8 mouse cellular contexts compared by ENCODE assay signal in genomic region chr1:131199976-131200375, GRCm38 (mm10). TPM values are rescaled to one million over a fixed set of nuclear protein-coding genes. Genes with fewer than 3 reads are reported as not detected.
DNase-seq lines count a peak whose midpoint lies in the region; ATAC-seq and TF ChIP-seq lines count a peak whose summit lies in the region.

No protein-coding gene starts in this region.

- no peaks in the 10 kb centered on the region for H3K9me3 ChIP-seq in lung, embryonic 14.5 days (ENCODE audit: low read depth, low read length)
- no peaks in the 10 kb centered on the region for H3K9me3 ChIP-seq in hindbrain, embryonic 16.5 days (ENCODE audit: control insufficient read depth, low read length)

- no peak overlapping the region for H3K4me3 ChIP-seq in lung, embryonic 14.5 days (ENCODE audit: low read depth, low read length)
- no peak overlapping the region for H3K4me3 ChIP-seq in hindbrain, embryonic 16.5 days (ENCODE audit: low read length)

- no peak overlapping the region for H3K27ac ChIP-seq in lung, embryonic 14.5 days (ENCODE audit: low read depth)
- H3K27ac ChIP-seq in hindbrain, embryonic 16.5 days (ENCODE audit: low read depth, low read length), result no peak overlapping the region

- 0 out of 2 replicates have a peak, but pooled peaks have one; percentile 7 for TF ChIP-seq CTCF in lung, embryonic 14.5 days (IDR thresholded peaks at IDR 0.05; ENCODE audit: low read depth)

- H3K36me3 ChIP-seq in lung, embryonic 14.5 days (ENCODE audit: insufficient read depth), result no peaks in the 10 kb centered on the region
- no peaks in the 10 kb centered on the region; the same call in 1 of the 2 replicates for H3K36me3 ChIP-seq in splenic B cell, adult 2 months (ENCODE audit: control insufficient read depth, insufficient read depth, low read length, poor library complexity, severe bottlenecking)
- no peaks in the 10 kb centered on the region for H3K36me3 ChIP-seq in hindbrain, embryonic 16.5 days (ENCODE audit: control insufficient read depth, insufficient read depth, low read length)

- no peak overlapping the region for H3K9ac ChIP-seq in lung, embryonic 14.5 days
- no peak overlapping the region for H3K9ac ChIP-seq in hindbrain, embryonic 16.5 days (ENCODE audit: low read depth, low read length)

- no peak overlapping the region for H3K4me2 ChIP-seq in lung, embryonic 14.5 days
- no peak overlapping the region for H3K4me2 ChIP-seq in hindbrain, embryonic 16.5 days (ENCODE audit: low read length)

- no peaks in the 10 kb centered on the region for H3K27me3 ChIP-seq in lung, embryonic 14.5 days (ENCODE audit: insufficient read depth, low read length)
- no peaks in the 10 kb centered on the region for H3K27me3 ChIP-seq in splenic B cell, adult 2 months (ENCODE audit: control insufficient read depth, insufficient read depth, low read length, poor library complexity, severe bottlenecking)
- no peaks in the 10 kb centered on the region for H3K27me3 ChIP-seq in hindbrain, embryonic 16.5 days (replicated peaks; ENCODE audit: control insufficient read depth, insufficient read depth, low read length)

- WGBS in lung, embryonic 14.5 days, result 49% methylated on average over 12 of the region's 12 CpGs
- 63% methylated on average over 12 of the region's 12 CpGs for WGBS in hindbrain, embryonic 16.5 days

- ATAC-seq in cerebellum, adult (ENCODE audit: insufficient number of reproducible peaks, low FRiP score, low TSS enrichment), result no peak
- ATAC-seq in hematopoietic stem cell, adult 5-6 weeks (replicated peaks in 1 of 2; ENCODE audit: insufficient read depth in 1 of 2, low FRiP score in 2 of 2, low TSS enrichment in 1 of 2, low read depth in 1 of 2, poor library complexity in 2 of 2, severe bottlenecking in 2 of 2), result peak; percentile 95 to 96
- peak; percentile 57; the same call in 1 of the 2 replicates for ATAC-seq in lung, embryonic 14.5 days (ENCODE audit: insufficient read depth)
- no peak for ATAC-seq in hindbrain, embryonic 16.5 days

- H3K4me1 ChIP-seq in lung, embryonic 14.5 days (ENCODE audit: insufficient read depth), result peaks cover 10% of the 10 kb centered on the region; the same call in 1 of the 2 replicates
- H3K4me1 ChIP-seq in hindbrain, embryonic 16.5 days (ENCODE audit: control insufficient read depth, insufficient read depth, low read depth, low read length), result no peaks in the 10 kb centered on the region

- DNase-seq in cerebellum, adult 9-11 months, result peak; percentile 22
- peak; percentile 95 for DNase-seq in 416B (ENCODE audit: low read depth)
- DNase-seq in c-Kit-positive CD71-negative TER-119-negative erythroid progenitor cells, embryonic 14.5 days (ENCODE audit: low read depth), result peak; percentile 74
- peak; percentile 26 for DNase-seq in lung, embryonic 14.5 days
- peak; percentile 92 for DNase-seq in splenic B cell, adult 2 months (ENCODE audit: low read depth, low spot score)

RNA-seq across cellular contexts. Expression of gene Rassf5, which starts 45.1 kb away (rescaled TPM):
- total RNA-seq in hematopoietic stem cell, adult 5-6 weeks (2017), result 79.4 and 93.7 TPM in 2 replicates
- 3.1 and 3.7 TPM in 2 replicates for polyA plus RNA-seq in lung, embryonic 14.5 days (2014; fragmentation: Nextera tagmentation; extraction: Ambion mirVana)
- 5.5 and 6.7 TPM in 2 replicates for polyA plus RNA-seq in hindbrain, embryonic 16.5 days (2015; fragmentation: Nextera tagmentation; extraction: Ambion mirVana)

RNA-seq across cellular contexts. Expression of gene Eif2d, which starts 47.0 kb away (rescaled TPM):
- total RNA-seq in hematopoietic stem cell, adult 5-6 weeks (2017), result 30.3 and 45.0 TPM in 2 replicates
- polyA plus RNA-seq in lung, embryonic 14.5 days (2014; fragmentation: Nextera tagmentation; extraction: Ambion mirVana), result 58.0 and 63.5 TPM in 2 replicates
- 48.0 and 50.5 TPM in 2 replicates for polyA plus RNA-seq in hindbrain, embryonic 16.5 days (2015; fragmentation: Nextera tagmentation; extraction: Ambion mirVana)

Comparison
In these comparisons a context has a peak if more than half of its experiments do, and no peak if none do; other contexts are left out.
1. DNase-seq: peak in every context shown above with its lines; median percentile 95 in 416B; 92 in splenic B cell, adult 2 months; 74 in c-Kit-positive CD71-negative TER-119-negative erythroid progenitor cells, embryonic 14.5 days; 26 in lung, embryonic 14.5 days; 22 in cerebellum, adult 9-11 months.
2. ATAC-seq: peak in hematopoietic stem cell, adult 5-6 weeks (2 of 2) and lung, embryonic 14.5 days (single experiment); none in cerebellum, adult (single experiment) and hindbrain, embryonic 16.5 days (single experiment).